Mouse (Mus musculus) myocyte (in vitro differentiated cells): ENCODE data around the gene Ino80. TPM values are rescaled to one million over a fixed set of nuclear protein-coding genes. Genes with fewer than 3 reads are reported as not detected.

Experiments used
- H3K27me3 ChIP-seq: one replicate; pipeline ENCODE4 v1.6.1; 2011; ENCODE audit not compliant: control insufficient read depth, insufficient read depth, insufficient read length
- H3K36me3 ChIP-seq: one replicate; pipeline ENCODE4 v1.6.1; 2011; ENCODE audit not compliant: control insufficient read depth, insufficient read depth
- H3K4me2 ChIP-seq: one replicate; pipeline ENCODE4 v1.6.1; 2011; ENCODE audit warnings: low read depth, control low read depth
- H3K4me3 ChIP-seq: one replicate; pipeline ENCODE4 v1.5.1; 2011; ENCODE audit warnings: mild to moderate bottlenecking, control low read depth, moderate library complexity
- H3K79me2 ChIP-seq: one replicate; pipeline ENCODE4 v1.6.1; 2011; ENCODE audit not compliant: control insufficient read depth, insufficient read depth
- H3ac ChIP-seq: one replicate; pipeline ENCODE4 v1.6.1; 2011; ENCODE audit not compliant: control insufficient read depth, insufficient read length
- CEBPB ChIP-seq: IDR thresholded peaks from 2 replicates; pipeline ENCODE4 v1.6.1; 2011; ENCODE audit warnings: mild to moderate bottlenecking, moderate library complexity; ENCODE audit not compliant: poor library complexity, insufficient read depth, severe bottlenecking
- E2F4 ChIP-seq: IDR thresholded peaks from one replicate; pipeline ENCODE4 v1.6.1; 2011; ENCODE audit warnings: mild to moderate bottlenecking, control low read depth, moderate library complexity; ENCODE audit not compliant: insufficient read depth
- MAX ChIP-seq: IDR thresholded peaks from one replicate; pipeline ENCODE4 v1.6.1; 2011; ENCODE audit warnings: low read depth, mild to moderate bottlenecking, control low read depth
- MYOD1 ChIP-seq, 3 experiments: IDR thresholded peaks; one replicate each; pipeline ENCODE4 v1.6.1; 2011; ENCODE audit warnings: control low read depth in 2 of 3, low read depth in 2 of 3, mild to moderate bottlenecking in 2 of 3, moderate library complexity in 1 of 3; ENCODE audit not compliant: insufficient read length in 2 of 3, control insufficient read depth in 1 of 3
- MYOG ChIP-seq, 3 experiments: IDR thresholded peaks; one replicate each; pipeline ENCODE4 v1.6.1; 2011; ENCODE audit warnings: control low read depth in 2 of 3, low read depth in 2 of 3, mild to moderate bottlenecking in 2 of 3; ENCODE audit not compliant: insufficient read length in 2 of 3, control insufficient read depth in 1 of 3, insufficient read depth in 1 of 3
- POLR2A ChIP-seq: IDR thresholded peaks from one replicate; pipeline ENCODE4 v1.6.1; 2011; ENCODE audit warnings: low read depth, mild to moderate bottlenecking, control low read depth, moderate library complexity; ENCODE audit not compliant: insufficient read length
- POLR2AphosphoS2 ChIP-seq: IDR thresholded peaks from one replicate; pipeline ENCODE4 v1.6.1; 2011; ENCODE audit warnings: low read depth, control low read depth; ENCODE audit not compliant: insufficient read length
- REST ChIP-seq: IDR thresholded peaks from one replicate; pipeline ENCODE4 v1.6.1; 2011; ENCODE audit warnings: mild to moderate bottlenecking, control low read depth, moderate library complexity; ENCODE audit not compliant: insufficient read depth, insufficient read length
- SRF ChIP-seq: IDR thresholded peaks from one replicate; pipeline ENCODE4 v1.6.1; 2011; ENCODE audit warnings: low read depth; ENCODE audit not compliant: control insufficient read depth, insufficient read length
- TCF12 ChIP-seq: IDR thresholded peaks from one replicate; pipeline ENCODE4 v1.6.1; 2011; ENCODE audit warnings: mild to moderate bottlenecking, control low read depth; ENCODE audit not compliant: poor library complexity, insufficient read depth, severe bottlenecking
- TCF3 ChIP-seq: IDR thresholded peaks from one replicate; pipeline ENCODE4 v1.6.1; 2011; ENCODE audit warnings: low read depth, control low read depth; ENCODE audit not compliant: insufficient read length
- USF1 ChIP-seq: IDR thresholded peaks from one replicate; pipeline ENCODE4 v1.6.1; 2011; ENCODE audit warnings: low read depth, mild to moderate bottlenecking, control low read depth, moderate library complexity
- polyA plus RNA-seq: library from polyadenylated mRNA; unstranded; fragments of >200 nt; fragmentation: generic; extraction: Trizol; gene quantifications from one replicate; pipeline ENCODE4 v1.2.1, GENCODE M21; 2012; ENCODE audit warnings: missing spikeins

Gene Ino80
- polyA plus RNA-seq, 1 experiment = 7.3 TPM

DNA sequence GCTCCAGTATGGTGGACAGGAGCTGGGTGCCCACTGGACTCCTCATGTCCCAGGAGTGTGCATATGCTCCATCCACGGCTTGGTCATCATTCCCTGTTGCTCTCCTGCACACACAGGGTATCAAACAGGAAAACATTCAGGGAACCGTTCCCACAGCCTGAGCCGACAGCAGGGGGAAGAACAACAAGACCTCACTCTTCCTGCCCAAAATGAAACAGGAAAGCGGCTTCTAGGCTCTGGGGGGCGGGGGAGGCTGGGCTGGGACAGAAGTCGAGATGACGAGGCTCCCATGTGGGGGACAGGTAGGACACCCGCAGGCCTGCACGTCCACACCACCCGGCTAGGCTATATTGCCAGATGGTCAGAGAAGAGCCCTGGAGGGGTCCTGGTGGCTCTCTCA is 141.0 kb downstream of the Ino80 start:
- no peaks in the 10 kb centered on the region for H3K36me3 ChIP-seq
- TF ChIP-seq SRF = no peak
- TF ChIP-seq POLR2AphosphoS2 = no peak
- no peak for TF ChIP-seq E2F4
- TF ChIP-seq POLR2A = no peak
- TF ChIP-seq USF1 = no peak
- TF ChIP-seq MYOG (IDR thresholded peaks at IDR 0.05; ENCODE audit: control insufficient read depth in 1 of 3, insufficient read depth in 1 of 3, insufficient read length in 2 of 3, low read depth in 2 of 3) = no peak
- no peak for TF ChIP-seq TCF3
- no peak for TF ChIP-seq CEBPB
- TF ChIP-seq MYOD1 (IDR thresholded peaks at IDR 0.05; ENCODE audit: control insufficient read depth in 1 of 3, insufficient read length in 2 of 3, low read depth in 2 of 3) = no peak
- no peak for TF ChIP-seq TCF12
- no peak for TF ChIP-seq REST
- TF ChIP-seq MAX = no peak
- H3K4me3 ChIP-seq = no peak overlapping the region
- H3ac ChIP-seq = no peak overlapping the region
- peaks cover 17% of the 10 kb centered on the region for H3K27me3 ChIP-seq
- H3K79me2 ChIP-seq = no peaks in the 10 kb centered on the region
- H3K4me2 ChIP-seq = no peak overlapping the region

DNA sequence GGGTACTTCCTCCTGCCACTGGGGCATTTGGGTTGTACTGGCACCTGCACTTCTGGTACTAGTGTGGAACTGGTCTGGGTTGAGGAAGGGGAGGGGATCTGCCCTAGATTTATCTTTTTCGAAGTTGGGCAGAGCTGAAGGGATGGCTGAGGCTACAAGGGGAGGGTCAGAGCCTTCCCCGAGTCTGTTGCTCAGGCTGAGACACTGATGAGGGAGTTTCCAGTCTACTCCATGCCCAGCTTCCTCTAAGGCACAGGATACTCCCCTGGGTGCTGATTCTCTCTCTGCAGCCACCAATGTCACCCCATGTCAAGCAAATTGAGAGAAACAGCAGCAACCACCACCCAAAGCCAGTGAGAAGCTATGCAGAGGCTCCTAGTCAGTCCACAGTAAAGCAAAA is 141.5 kb downstream of the Ino80 start:
- TF ChIP-seq TCF12 (no peak), SRF (no peak), CEBPB (no peak), REST (no peak), MYOD1 (IDR thresholded peaks at IDR 0.05; ENCODE audit: control insufficient read depth in 1 of 3, insufficient read length in 2 of 3, low read depth in 2 of 3) (no peak), E2F4 (no peak), POLR2AphosphoS2 (no peak), TCF3 (no peak), MAX (no peak), MYOG (IDR thresholded peaks at IDR 0.05; ENCODE audit: control insufficient read depth in 1 of 3, insufficient read depth in 1 of 3, insufficient read length in 2 of 3, low read depth in 2 of 3) (no peak), USF1 (no peak), POLR2A (no peak)
- Histone ChIP-seq H3K4me3 (no peak overlapping the region), H3K27me3 (peaks cover 22% of the 10 kb centered on the region), H3K4me2 (no peak overlapping the region), H3K36me3 (no peaks in the 10 kb centered on the region), H3K79me2 (no peaks in the 10 kb centered on the region), H3ac (no peak overlapping the region)

DNA sequence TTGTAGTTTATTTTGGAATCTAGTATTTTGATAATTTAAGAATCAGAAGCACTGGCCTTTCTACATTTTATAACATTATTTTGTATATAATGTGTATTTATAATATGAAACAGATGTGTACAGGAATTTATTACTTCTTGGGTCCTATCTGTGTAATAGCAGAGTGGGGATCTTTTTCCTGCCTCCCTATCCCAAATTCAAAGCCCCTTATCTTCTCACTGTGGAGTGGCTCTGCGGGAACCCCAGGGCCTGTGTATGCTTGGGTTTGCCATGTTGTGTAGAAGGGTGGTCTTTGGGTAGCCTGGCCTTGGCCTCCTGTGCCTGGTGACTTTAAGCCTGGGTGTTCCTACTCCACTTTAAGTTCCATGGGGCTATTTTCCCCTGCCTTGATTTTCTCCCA is 142.0 kb downstream of the Ino80 start:
- Histone ChIP-seq H3K27me3 (peaks cover 26% of the 10 kb centered on the region), H3ac (no peak overlapping the region), H3K4me2 (no peak overlapping the region), H3K79me2 (no peaks in the 10 kb centered on the region), H3K36me3 (no peaks in the 10 kb centered on the region), H3K4me3 (no peak overlapping the region)
- no peak for TF ChIP-seq POLR2AphosphoS2

DNA sequence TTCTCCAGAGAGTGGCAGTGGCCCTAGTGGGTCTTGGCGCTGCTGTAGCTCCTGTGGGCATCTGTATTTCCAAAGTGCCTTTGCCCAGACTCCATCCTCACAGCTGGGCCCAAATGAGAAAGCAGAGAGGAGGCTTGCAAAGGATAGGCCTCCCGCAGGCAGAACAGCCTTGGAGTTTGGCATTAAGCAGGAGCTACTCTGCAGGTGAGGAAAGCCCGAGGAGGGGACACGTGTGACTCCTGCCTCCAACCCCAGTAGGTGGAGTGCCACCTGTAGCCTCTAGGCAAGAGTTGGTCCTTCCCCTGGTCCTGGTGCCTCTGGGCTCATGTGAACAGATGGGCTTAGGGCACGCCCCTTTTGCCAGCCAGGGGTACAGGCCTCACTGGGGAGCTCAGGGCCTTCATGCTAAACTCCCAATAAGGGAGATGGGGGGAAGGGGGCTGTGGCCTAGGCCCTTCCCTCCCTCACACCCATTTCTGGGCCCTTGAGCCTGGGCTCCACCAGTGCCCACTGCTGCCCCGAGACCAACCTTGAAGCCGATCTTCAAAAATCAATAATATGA is 142.4 kb downstream of the Ino80 start:
- Histone ChIP-seq H3K79me2 (no peaks in the 10 kb centered on the region), H3K36me3 (no peaks in the 10 kb centered on the region), H3K4me3 (no peak overlapping the region), H3K27me3 (peaks cover 31% of the 10 kb centered on the region), H3K4me2 (no peak overlapping the region), H3ac (no peak overlapping the region)
- TF ChIP-seq CEBPB = no peak
- TF ChIP-seq MYOG (IDR thresholded peaks at IDR 0.05; ENCODE audit: control insufficient read depth in 1 of 3, insufficient read depth in 1 of 3, insufficient read length in 2 of 3, low read depth in 2 of 3) = no peak
- TF ChIP-seq MAX = no peak

DNA sequence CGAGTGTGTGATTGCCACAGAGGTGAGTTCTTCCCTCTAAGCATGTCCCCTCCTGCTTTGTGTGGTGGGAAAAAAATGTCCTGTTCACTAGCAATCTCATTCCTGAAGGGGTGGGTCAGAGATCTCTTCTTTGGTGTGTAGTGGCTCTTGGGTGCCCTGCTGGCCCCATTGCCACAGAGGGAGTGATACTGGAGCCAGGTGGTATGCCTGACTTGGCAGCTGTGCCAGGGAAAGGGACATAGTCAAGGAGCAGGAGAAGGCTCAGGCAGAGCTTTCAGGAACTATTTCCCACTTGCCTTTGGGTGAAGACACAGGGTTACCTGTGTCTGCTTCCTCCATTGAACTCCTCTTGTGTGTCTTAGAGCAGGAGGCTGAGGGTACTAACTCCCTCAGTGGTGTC is 143.4 kb downstream of the Ino80 start:
- no peak overlapping the region for H3K4me3 ChIP-seq
- TF ChIP-seq MYOD1 (IDR thresholded peaks at IDR 0.05; ENCODE audit: control insufficient read depth in 1 of 3, insufficient read length in 2 of 3, low read depth in 2 of 3) (no peak), REST (no peak), POLR2A (no peak), CEBPB (no peak), POLR2AphosphoS2 (no peak), TCF3 (no peak), SRF (no peak), MAX (no peak), MYOG (IDR thresholded peaks at IDR 0.05; ENCODE audit: control insufficient read depth in 1 of 3, insufficient read depth in 1 of 3, insufficient read length in 2 of 3, low read depth in 2 of 3) (no peak), USF1 (no peak), TCF12 (no peak), E2F4 (no peak)
- no peak overlapping the region for H3ac ChIP-seq
- H3K27me3 ChIP-seq = peaks cover 35% of the 10 kb centered on the region
- H3K79me2 ChIP-seq = no peaks in the 10 kb centered on the region
- no peaks in the 10 kb centered on the region for H3K36me3 ChIP-seq
- no peak overlapping the region for H3K4me2 ChIP-seq
